Mouse (Mus musculus) monocyte, adult 2 months (primary cell): ENCODE data around the gene Dnajb4.

Experiments used
- DNase-seq, 2 experiments: peaks; one replicate each; pipeline ENCODE4 v3.0.0; 2022; ENCODE audit warnings: low spot score in 2 of 2, low read depth in 1 of 2

Dnajb4 gene

GRCm38 (mm10) chr3:152209967-152210634, at the start of gene Dnajb4, which contains the start of gene Fubp1:
Dnajb4 (minus strand) TSS chr3:152210302.
Fubp1 (plus strand) TSS chr3:152210422.
- DNase-seq = peak; percentile 99 to 100

DNA sequence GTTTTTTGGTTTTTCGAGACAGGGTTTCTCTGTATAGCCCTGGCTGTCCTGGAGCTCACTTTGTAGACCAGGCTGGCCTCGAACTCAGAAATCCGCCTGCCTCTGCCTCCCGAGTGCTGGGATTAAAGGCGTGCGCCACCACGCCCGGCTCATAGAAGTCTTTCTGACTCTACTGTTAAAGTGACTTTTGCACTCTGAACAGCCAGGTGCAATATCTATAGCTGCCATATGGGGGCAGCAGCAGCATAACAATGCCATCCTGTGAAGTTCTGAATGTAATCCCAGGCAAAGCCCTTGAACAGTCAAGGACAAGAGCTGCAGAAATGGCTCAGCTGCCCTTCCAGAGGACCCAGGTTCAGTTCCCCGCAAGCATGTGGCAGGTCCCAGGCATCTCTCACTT, 49.3 kb upstream of the Dnajb4 start:
- peak in 1 of 2 experiments; percentile 33 for DNase-seq

- no peak for DNase-seq
Observed at GRCm38 (mm10) chr3:152257528-152257927, 47.4 kb upstream of the Dnajb4 start.

- no peak for DNase-seq
Observed at GRCm38 (mm10) chr3:152250487-152250886, 40.4 kb upstream of the Dnajb4 start.

GRCm38 (mm10) chr3:152247708-152248107, 37.6 kb upstream of the Dnajb4 start:
- DNase-seq = no peak

DNA sequence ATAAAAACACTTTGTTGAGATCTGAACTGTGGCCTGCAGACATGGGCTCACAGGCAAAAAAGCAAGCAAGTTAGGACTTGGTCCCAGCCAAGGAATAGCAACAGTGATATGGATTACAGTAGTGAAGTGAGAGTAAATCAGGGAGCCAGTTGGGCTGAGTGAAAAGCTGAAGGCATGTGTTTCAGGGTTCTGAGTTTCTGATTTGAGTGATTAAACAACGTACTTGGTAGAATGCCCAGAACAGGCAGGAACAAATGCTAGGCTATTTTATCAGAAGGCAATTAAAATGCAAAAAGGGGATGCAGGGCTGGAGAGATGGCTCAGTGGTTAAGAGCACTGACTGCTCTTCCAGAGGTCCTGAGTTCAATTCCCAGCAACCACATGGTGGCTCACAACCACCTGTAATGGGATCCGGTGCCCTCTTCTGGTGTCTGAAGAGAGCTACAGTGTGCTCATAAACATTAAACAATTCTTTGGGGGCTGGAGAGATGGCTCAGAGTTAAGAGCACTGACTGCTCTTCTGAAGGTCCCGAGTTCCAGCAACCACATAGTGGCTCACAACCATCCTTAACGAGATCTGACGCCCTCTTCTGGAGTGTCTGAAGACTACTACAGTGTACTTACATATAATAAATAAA, 35.3 kb upstream of the Dnajb4 start:
- DNase-seq = no peak

DNA sequence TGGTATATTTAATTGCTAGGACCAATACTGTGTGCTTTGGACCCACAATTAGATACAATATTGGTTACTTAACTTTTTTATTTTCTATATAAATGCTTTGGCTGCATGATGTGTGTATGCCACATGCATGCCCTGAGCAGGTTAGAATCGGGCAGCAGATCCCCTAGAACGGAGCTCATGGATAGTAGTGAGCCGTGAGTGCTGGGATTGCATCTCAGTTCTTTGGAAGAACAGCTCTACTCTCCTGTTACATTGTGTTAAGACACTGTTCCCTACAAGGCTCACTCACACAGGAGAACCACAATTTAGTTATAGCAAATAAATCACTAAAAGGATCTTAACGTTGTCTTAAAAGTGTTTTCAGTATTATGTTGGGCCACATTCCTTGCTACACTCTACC, 33.2 kb upstream of the Dnajb4 start:
- DNase-seq = no peak

DNA sequence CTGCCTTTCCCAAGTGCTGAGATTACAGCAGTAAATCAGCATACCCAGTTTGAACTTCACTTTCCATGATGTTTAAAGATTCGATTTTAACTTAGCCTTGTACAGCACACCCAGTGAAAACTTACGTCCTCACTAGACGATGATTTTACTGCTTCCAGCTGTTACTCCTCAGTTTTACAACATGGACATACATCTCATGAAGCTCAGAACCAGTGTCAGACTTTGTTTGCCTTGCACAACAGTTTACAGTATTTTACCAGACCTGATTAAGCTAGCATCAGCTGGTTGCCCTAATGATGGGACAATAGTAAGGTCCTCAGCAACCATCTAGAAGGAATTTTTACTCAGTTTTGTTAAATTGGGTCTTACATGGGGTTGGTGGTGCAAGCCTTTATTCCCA, 31.0 kb upstream of the Dnajb4 start:
- DNase-seq = no peak

GRCm38 (mm10) chr3:152239592-152239991, 29.5 kb upstream of the Dnajb4 start:
- no peak for DNase-seq

- no peak for DNase-seq
Observed at GRCm38 (mm10) chr3:152238836-152239235, 28.7 kb upstream of the Dnajb4 start.

- DNase-seq = no peak
Observed at GRCm38 (mm10) chr3:152235805-152236204, 25.7 kb upstream of the Dnajb4 start.

- DNase-seq = no peak
Observed at GRCm38 (mm10) chr3:152235238-152235637, 25.1 kb upstream of the Dnajb4 start.

DNA sequence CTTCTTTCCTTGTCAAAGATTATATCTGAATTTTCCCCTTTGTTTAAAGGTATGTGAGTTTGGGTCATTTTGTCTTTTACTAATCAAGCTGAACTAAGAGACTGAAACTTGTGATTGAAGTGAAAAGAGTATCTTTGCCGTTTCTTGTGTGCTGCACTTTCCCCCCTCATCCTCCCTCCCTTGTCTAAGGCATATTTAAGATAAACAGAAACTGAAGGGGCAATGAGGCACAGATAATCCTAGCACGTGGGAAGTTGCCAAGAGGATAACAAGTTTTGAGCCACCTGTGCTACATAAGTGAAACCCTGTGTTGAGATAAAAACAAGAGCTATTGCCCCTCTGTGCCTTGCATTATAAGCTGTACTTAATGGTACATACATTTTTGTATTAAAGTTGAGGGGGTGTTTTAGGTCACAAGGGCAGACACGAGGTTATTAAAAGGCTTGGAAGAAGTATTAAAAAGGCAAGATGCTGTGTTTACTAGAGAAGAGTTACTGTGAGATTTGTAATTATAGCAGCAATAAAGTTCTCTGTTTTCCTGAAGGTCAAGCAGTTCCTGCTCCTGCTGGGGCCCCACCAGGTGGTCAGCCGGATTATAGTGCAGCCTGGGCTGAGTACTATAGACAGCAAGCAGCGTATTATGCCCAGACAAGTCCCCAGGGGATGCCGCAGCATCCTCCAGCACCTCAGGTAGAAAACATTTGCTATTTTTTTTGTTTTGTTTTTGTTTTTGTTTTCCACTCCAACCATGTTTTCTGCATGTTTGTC, 21.4 kb upstream of the Dnajb4 start:
- no peak for DNase-seq

- no peak for DNase-seq
Observed at GRCm38 (mm10) chr3:152229271-152229670, 19.2 kb upstream of the Dnajb4 start.

DNA sequence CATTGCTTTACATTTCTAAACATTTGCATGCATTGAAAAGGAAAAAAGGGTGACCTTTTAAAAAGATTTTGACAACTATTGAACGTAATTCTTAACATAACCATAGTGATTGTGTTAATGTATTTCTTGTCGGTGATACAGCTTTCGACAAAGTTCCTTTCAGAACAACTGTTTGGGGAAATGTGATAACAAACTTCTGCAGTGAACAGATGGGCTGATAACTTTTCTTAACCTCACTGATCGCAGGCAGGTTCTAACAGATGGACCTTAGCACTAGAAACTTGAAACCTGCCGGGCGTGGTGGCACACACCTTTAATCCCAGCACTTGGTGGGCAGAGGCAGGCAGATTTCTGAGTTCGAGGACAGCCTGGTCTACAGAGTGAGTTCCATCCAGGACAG, 18.7 kb upstream of the Dnajb4 start:
- no peak for DNase-seq

GRCm38 (mm10) chr3:152225906-152226305, 15.8 kb upstream of the Dnajb4 start:
- no peak for DNase-seq

DNA sequence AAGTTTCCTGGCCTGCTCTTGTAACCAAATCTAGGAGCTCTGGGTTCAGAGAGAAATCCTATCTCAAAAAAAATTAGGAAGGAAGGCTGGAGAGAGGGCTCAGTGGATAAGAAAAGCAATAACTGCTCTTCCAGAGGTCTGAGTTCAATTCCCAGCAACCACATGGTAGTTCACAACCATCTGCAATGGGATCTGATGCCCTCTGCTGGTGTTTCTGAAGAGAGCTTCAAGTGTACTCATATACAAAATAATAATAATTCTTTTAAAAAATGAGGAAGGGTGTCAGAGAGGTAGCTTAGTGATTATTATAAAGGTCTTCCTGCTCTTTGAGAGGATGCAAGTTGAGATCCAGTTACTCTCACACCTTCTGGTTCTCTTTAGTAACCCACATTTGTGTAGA, 14.8 kb upstream of the Dnajb4 start:
- no peak for DNase-seq

DNA sequence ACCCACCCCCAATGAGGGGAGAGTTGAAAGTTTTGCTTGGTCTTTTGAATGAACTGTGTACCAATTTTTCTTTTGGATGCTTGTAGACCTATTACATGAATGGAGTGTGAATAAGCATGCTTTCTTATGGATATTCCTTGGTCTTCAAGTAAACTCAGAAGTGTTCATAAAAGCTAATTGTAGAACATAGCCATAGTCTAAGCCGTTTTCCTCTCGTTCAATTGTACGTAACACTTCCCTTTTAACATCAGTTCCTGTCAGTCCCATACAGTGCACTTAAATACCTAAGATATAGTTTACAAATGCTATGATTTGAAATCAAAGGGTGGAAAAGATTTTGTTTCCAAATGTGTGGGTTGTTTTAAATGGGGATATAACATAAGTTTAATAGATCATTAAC, 3.3 kb upstream of the Dnajb4 start:
- no peak for DNase-seq

- DNase-seq = no peak
Observed at GRCm38 (mm10) chr3:152211731-152212279, 1.7 kb upstream of the Dnajb4 start.

DNA sequence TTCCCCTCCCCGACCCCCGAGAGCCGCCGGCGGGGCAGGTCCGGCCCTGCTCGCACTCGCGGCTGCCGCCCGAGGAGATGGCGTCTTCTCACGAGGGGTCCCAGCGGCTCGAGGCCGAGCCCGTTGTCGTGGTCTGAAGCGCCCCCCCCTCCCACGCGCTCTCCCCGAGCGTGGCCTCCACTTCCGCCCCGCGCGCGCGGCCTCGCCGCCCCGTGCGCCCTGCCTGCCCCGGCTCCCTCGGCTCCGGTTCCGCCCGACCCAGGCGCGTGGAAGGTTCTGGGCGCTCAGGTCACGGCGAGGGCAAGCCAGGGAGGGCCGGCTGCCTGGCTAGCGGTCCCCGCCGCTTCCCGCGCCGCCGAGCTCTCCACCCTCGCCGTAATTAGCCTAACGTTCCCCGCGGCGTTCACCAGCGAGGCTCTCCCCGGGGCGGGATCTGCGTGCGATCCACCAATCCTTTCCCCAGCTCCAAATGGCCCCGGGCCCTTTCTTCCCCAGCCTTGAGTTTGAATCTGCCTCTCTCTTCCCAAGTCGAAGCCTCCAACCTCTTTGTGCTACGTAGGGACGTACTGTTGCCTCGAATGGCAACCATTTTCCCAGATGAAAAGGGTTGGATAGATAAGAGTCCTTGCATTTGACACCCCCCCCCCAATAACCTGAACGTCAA, 758 bp upstream of the Dnajb4 start:
- peak; percentile 12 to 52 for DNase-seq
